Mouse (Mus musculus) small intestine, adult 2 months (tissue): ENCODE measurements around the gene Cfap54. TPM values are rescaled to one million over a fixed set of nuclear protein-coding genes. Genes with fewer than 3 reads are reported as not detected.

Experiments
- H3K27ac ChIP-seq: fragments of 200-500 bp; 2 replicates; pipeline ENCODE4 v1.5.1; 2012; ENCODE audit warnings: low read depth, low read length, control low read depth, inconsistent platforms; ENCODE audit not compliant: insufficient read depth
- H3K27me3 ChIP-seq: fragments of 200-500 bp; 2 replicates; pipeline ENCODE4 v1.6.1; 2012; ENCODE audit warnings: mild to moderate bottlenecking, moderate library complexity, low read length, inconsistent platforms; ENCODE audit not compliant: control insufficient read depth, insufficient read depth
- H3K36me3 ChIP-seq: fragments of 200-500 bp; 2 replicates; pipeline ENCODE4 v1.6.1; 2012; ENCODE audit warnings: mild to moderate bottlenecking, low read length, control low read depth, inconsistent platforms; ENCODE audit not compliant: control insufficient read depth, insufficient read depth
- H3K4me1 ChIP-seq: fragments of 200-500 bp; 2 replicates; pipeline ENCODE4 v1.6.1; 2012; ENCODE audit warnings: low read length, inconsistent platforms, mixed read lengths; ENCODE audit not compliant: control insufficient read depth, insufficient read depth, insufficient read length
- H3K4me3 ChIP-seq: fragments of 200-500 bp; 2 replicates; pipeline ENCODE4 v1.5.1; 2012; ENCODE audit warnings: low read depth, mild to moderate bottlenecking, control low read depth, inconsistent platforms, low read length, moderate library complexity
- CTCF ChIP-seq: fragments of 200-500 bp; IDR thresholded peaks from 2 replicates; pipeline ENCODE4 v1.5.1; 2012; ENCODE audit warnings: low read depth, mild to moderate bottlenecking, control low read depth, inconsistent platforms, low read length, moderate library complexity, mixed read lengths; ENCODE audit not compliant: insufficient replicate concordance, insufficient read length; ENCODE audit errors: extremely low read depth
- POLR2A ChIP-seq: fragments of 200-500 bp; IDR thresholded peaks from 2 replicates; pipeline ENCODE4 v1.6.1; 2012; ENCODE audit warnings: low read depth, mild to moderate bottlenecking, control low read depth, inconsistent platforms, low read length, moderate library complexity
- WGBS: fragments of 180-500 bp; shearing (Covaris S2); methylation state at CpG from one replicate; pipeline ENCODE4 v1.1.7; 2018; 5-methylcytosine and 5-hydroxymethylcytosine counted together
- polyA plus RNA-seq: library from polyadenylated mRNA; depleted of rRNA; stranded (reverse); fragments of >200 nt; gene quantifications from 2 replicates; pipeline ENCODE4 v1.2.3, GENCODE M21; 2012; rRNA removed

The Cfap54 gene
- polyA plus RNA-seq: 0.13 TPM in 1 of 2 replicates, not detected in the other

- Histone ChIP-seq H3K27ac (no peak within 1 kb of the TSS), H3K4me3 (peak within 1 kb of the TSS; percentile 59), H3K27me3 (no peaks in the 10 kb centered on the region), H3K36me3 (no peaks in the 10 kb centered on the region), H3K4me1 (peaks cover 6% of the 10 kb centered on the region; the same call in 1 of the 2 replicates)
- TF ChIP-seq POLR2A: no peak
- peak; percentile 73 for TF ChIP-seq CTCF
- 5% methylated on average over 34 of the region's 34 CpGs for WGBS
Measured at GRCm38 (mm10) chr10:93081133-93081779, at the start of gene Cfap54. Cfap54 (minus strand) TSS chr10:93081618.

GRCm38 (mm10) chr10:93130456-93130940 lies 49.1 kb upstream of the Cfap54 start:
- Histone ChIP-seq H3K27ac (no peak overlapping the region), H3K36me3 (no peaks in the 10 kb centered on the region), H3K27me3 (no peaks in the 10 kb centered on the region), H3K4me1 (no peaks in the 10 kb centered on the region), H3K4me3 (no peak overlapping the region)
- WGBS: 74% methylated on average over 10 of the region's 10 CpGs
- TF ChIP-seq CTCF (no peak), POLR2A (no peak)

- WGBS: 78% methylated on average over 9 of the region's 9 CpGs
- Histone ChIP-seq H3K27me3 (no peaks in the 10 kb centered on the region), H3K4me1 (0 out of 2 replicates have a peak, but pooled peaks cover 2% of the 10 kb centered on the region), H3K27ac (no peak overlapping the region), H3K4me3 (no peak overlapping the region), H3K36me3 (no peaks in the 10 kb centered on the region)
- TF ChIP-seq POLR2A (no peak), CTCF (no peak)
Measured at GRCm38 (mm10) chr10:93129904-93130455, 48.6 kb upstream of the Cfap54 start.

GRCm38 (mm10) chr10:93129345-93129744 lies 47.9 kb upstream of the Cfap54 start:
- 0 out of 2 replicates have a peak, but pooled peaks cover 2% of the 10 kb centered on the region for H3K4me1 ChIP-seq
- TF ChIP-seq CTCF: no peak
- TF ChIP-seq POLR2A: no peak
- no peaks in the 10 kb centered on the region for H3K36me3 ChIP-seq
- WGBS: 72% methylated on average over 1 of the region's 1 CpGs
- H3K27me3 ChIP-seq: no peaks in the 10 kb centered on the region
- H3K4me3 ChIP-seq: no peak overlapping the region
- H3K27ac ChIP-seq: no peak overlapping the region

DNA sequence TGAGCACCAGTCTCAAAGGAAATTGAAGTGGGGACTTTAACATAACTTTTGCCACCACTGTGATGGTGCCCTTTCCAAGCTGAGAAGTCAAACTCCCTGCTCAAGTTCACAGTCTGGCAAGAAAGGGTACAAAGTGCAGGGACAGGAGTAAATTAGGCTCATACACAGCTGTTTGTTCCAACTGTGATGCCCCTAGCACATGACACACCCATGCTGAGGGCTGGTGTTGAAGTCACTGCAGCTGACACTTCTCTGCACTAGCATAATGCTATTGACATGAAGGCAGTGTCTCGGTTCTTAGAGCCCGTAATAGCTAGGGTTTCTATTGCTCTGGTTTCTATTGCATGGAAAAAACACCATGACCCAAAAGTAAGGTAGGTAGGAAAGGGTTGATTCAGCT lies 47.1 kb upstream of the Cfap54 start:
- Histone ChIP-seq H3K4me3 (no peak overlapping the region), H3K27ac (no peak overlapping the region), H3K27me3 (no peaks in the 10 kb centered on the region), H3K36me3 (no peaks in the 10 kb centered on the region), H3K4me1 (0 out of 2 replicates have a peak, but pooled peaks cover 2% of the 10 kb centered on the region)
- WGBS: 86% methylated on average over 2 of the region's 2 CpGs
- no peak for TF ChIP-seq CTCF
- TF ChIP-seq POLR2A: no peak

DNA sequence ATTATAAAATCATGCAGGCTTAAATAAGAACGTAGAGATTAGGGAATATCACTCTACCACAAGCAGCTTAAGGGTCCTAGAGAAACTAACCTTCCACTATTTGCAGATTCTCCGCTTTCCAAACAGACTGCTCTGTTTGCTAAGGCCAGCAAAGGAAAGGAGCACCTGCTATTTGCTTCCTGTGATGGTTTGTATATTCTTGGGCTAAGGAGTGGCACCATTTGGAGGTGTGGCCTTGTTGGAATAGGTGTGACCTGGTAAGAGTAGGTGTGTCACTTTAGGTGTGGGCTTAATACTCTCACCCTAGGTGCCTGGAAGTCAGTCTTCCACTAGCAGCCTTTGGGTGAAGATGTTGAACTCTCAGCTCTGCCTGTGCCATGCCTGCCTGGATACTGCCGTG lies 44.6 kb upstream of the Cfap54 start:
- Histone ChIP-seq H3K36me3 (no peaks in the 10 kb centered on the region), H3K4me1 (0 out of 2 replicates have a peak, but pooled peaks cover 2% of the 10 kb centered on the region), H3K27ac (no peak overlapping the region), H3K27me3 (no peaks in the 10 kb centered on the region; the same call in 1 of the 2 replicates), H3K4me3 (no peak overlapping the region)
- TF ChIP-seq CTCF (no peak), POLR2A (no peak)
- WGBS: 34% methylated on average over 3 of the region's 3 CpGs

- H3K4me1 ChIP-seq: 0 out of 2 replicates have a peak, but pooled peaks cover 2% of the 10 kb centered on the region
- no peaks in the 10 kb centered on the region; the same call in 1 of the 2 replicates for H3K27me3 ChIP-seq
- H3K36me3 ChIP-seq: no peaks in the 10 kb centered on the region
- H3K4me3 ChIP-seq: peak overlapping the region; percentile 31
- H3K27ac ChIP-seq: peak overlapping the region; percentile 73
- WGBS: 52% methylated on average over 12 of the region's 12 CpGs
- no peak for TF ChIP-seq CTCF
- peak; percentile 32; the same call in 1 of the 2 replicates for TF ChIP-seq POLR2A
Measured at GRCm38 (mm10) chr10:93123957-93124613, 42.7 kb upstream of the Cfap54 start.
